Mouse (Mus musculus): ENCODE measurements around the gene Chpf2.

DNA sequence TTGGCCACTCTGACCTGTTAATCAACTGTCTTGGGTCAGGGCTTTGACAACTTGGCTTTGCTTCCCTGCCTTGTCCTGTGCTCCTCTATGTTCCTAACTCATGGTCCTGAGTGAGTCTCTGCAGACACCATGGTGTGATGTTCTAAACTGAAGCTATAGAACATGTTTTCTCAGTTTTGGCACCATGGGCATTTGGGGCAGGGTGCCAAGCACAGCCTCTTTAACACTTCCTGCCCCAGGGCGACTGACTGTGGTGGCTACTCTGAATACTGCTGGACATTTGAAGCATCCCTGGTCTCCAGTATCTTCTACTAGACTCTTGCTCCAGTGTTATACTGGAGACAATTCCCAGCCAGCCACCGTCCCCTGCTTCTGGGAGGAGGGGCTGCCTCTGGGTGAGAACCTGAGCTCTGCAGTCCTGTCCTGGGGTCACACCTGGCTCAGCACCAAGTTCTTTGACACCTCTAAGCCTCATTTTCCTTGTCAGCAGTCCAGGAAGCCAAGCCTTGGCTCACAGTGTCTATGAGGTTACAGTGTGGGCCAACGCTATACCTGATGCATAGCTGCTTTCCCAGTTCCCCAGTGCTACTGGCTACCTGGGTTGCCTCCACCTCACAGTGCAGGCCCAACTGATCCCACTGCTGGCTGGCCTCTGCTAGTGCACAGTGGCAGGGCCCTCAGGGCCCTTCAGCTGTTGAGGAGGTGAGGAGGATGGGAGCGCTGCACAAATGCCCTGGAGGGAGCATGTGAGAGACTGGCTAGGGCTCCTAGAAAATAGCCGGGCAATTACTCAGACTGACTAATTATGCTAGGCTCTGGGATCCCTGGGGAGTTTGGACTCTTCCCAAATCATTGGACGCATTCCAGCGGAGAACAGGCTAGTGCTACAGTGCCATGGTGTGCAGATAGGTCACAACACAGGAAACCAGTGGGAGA, 25.1 kb downstream of the Chpf2 start:
- TF ChIP-seq CTCF (IDR thresholded peaks at IDR 0.05; ENCODE audit: insufficient read depth, low read depth, low read length), result no peak
- TF ChIP-seq POLR2A (IDR thresholded peaks at IDR 0.05; ENCODE audit: insufficient read depth, low read depth, low read length), result no peak

Data from olfactory bulb, adult 2 months (tissue).